Mouse (Mus musculus): ENCODE results near the gene Gsn.

Gsn gene

GRCm38 (mm10) chr2:35328064-35328792, 72.0 kb downstream of the Gsn start:
- no peak for DNase-seq

DNA sequence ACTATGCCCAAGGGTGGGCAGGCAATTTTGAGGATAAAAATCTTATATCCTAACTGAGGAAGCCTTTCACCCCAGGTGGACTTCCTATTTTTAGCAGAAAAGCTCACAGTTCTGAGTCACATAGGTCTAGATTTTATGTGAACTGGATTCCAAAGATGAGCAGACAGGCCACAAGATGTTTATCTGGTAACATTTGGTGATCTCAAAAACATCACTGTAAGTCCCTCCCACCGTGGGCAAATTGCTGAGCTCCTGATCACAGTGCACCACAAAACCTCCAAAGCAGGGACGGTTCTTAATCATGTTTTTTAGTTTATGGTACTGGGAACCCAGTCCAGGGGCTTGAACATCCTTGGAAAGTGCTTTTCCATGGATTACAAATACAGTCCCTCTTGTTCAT, 72.9 kb downstream of the Gsn start:
- no peak for DNase-seq

DNA sequence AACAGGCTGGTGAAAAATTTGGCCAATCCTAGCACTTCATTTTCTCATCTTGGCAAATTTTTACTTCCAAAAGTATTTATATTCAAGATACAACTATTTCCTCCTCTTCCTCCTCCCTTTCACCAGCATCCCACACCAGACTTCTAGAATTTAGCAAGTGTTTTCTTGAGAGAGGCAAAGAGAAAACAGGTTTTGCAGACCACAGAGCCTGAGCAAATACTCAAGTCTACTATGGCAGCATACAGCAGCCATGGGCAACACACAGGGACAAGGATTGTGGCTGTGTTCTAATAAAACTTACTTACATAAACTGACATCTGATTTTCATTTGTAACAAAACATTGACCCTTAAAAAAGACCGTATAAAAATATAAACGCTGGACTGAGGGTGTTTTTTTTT, 75.0 kb downstream of the Gsn start:
- no peak for DNase-seq

DNA sequence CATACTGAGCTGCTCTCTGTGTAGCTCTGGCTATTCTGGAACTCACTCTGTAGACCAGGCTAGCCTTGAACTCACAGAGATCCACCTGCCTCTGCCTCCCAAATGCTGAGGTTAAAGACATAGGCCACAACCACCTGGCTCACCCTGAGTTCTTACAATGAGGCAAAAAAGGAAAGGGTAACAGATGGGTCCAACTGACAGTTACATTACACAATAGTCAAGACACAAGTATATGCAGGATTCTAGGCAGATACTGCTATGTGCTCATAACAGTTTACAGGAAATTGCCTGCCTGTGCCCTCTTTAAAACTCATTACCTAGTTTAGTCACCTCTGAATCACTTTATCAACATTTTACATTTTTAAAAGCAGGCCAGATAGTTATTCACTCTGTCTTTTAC, 77.5 kb downstream of the Gsn start:
- no peak for DNase-seq

DNA sequence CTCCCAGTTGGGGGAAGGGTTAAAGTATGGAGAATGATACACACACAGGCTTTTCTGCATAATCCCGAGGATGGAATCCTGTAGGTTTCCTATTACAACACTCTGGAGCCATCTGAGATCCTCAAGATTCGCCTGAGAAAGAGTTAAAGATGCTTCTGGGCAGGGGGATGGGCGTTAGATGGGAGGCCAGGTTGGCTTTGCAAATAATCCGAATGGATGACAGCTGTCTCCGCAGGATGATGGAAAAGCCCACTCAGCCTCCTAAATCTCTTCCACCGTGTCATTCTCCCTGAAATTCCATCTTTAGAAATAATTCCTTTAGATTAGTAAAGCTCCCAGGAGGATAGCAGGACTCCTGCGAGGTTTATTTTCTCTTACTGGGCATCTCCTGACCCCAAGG, 79.4 kb downstream of the Gsn start:
- no peak for DNase-seq

DNA sequence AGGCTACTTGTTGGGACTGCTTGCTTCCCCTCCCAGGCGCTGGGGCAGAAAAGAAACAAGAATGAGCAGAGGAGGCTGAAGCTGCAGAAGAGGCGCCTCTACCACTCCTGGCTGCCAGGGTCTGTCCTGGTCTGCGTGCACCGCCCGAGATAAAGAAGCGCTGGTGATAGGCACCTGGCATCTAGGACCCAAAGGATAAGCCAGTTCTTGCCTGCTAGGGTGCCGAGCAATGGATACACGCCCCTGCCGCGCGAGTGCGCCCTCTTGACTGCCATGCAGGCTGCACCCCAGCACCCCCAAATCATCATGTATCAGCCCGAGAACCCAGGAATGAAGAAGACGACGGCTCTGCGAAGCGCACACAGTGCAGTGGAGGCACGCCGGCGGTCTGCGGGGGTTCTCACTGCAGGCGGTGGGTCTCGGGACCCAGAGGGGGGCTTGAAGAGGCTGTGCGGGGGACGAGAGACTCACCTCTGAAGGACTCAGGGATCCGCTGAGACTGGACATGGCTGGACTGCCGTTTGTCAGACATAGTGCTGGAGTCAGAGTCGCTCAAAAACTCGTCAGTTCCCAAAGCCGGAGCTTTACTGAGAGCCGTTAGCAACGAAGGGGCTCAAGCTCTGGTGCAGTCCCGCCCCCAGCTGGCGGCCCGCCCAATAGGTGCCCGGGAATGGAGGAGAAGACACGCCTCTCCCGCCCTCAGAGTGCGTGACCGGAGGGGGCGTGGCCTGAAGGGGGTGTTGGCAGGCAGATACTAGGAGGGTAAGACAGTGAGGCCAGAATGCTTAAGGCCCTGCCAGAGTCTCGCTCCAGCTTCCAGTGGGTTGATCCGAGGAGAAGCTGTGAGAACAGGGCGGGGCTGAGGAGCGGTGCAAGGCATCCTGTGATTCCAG, 80.5 kb downstream of the Gsn start, which contains the start of gene Stom:
Gene Stom, minus strand, starts transcription at position 589 of the 893 bp plus-strand sequence.
- peak; percentile 99 to 100 for DNase-seq

DNA sequence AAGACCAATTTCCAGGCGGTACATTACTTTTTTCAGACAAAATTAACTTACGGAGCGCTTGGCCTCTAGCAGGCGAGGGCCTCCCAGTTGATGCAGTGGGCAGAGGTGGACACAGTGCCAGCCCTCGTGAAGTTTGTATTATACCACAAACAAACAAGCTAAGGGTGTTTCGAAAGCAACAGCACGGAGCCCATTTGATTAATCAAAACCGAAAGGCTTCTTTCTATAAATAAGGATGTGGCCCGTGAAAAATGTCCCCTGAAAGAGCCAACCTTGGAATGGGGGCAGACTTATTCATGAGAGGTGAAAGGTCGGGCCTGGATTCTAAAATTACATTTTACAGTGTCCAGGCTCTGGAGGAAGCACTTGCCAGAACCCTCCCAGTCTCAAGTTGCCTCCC, 81.2 kb downstream of the Gsn start:
- DNase-seq = no peak

- no peak for DNase-seq
Observed at GRCm38 (mm10) chr2:35338036-35338435, 81.9 kb downstream of the Gsn start.

DNA sequence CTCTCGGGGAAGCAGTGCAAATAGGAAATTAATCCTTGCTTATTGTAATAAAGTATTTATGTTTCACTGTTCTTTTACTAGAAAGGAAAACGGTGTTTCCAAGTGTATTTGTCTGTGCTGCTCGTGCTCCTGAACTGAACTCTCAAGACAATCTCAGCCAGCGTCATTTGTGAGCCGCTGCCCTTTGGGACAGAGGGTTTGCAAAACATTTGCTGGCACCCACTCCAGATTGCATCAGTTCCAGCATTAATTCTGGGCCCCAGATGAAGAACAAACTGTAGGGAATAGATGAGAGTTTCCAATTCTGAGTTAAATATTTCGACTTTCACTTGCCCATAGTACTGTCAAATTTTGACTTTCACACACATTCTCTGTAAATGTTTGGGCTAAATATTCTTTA, 82.5 kb downstream of the Gsn start:
- DNase-seq = no peak

DNA sequence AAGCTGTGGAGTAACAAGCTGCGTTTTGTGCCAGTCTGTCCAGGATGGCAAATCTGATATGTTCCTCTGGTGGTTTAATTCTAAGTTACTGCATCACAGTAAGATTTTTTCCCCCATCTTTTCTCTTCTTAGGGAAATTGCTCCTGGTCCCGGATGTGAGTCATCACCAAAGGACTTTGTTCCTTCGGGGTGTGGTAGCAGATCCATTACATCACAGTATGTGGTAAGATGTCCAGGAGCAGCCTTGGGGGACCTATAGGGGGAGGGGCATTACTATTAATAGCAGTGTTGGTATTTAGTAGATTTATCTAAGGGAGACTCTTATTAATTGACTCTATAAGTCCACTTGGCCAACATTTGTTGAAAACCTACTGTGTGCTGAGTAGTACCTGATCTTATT, 86.4 kb downstream of the Gsn start:
- DNase-seq = no peak

- DNase-seq = no peak
Observed at GRCm38 (mm10) chr2:35345984-35346383, 89.8 kb downstream of the Gsn start.

DNA sequence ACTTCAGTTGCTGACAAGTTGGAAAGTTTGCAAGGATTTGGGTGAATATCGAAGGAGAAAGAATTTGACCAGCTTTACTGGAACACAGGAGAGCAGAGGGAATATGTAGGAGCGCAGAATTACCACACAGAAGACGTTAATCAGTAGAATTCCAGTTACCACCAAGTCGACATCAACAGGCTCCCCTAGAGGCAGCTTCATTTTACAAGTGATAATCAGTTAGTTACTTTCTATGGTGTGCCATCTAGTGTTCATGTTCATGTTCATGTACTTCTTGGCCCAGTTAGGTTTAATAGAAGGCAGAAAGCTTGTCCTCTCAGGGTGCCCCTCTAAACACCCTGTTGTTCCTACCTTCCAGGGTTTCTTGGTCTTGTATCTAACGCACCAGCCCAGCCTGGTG, 93.0 kb downstream of the Gsn start:
- no peak for DNase-seq

Measured in spleen, adult 18-20 months (tissue).